Mouse (Mus musculus): ENCODE results near the gene Cspg4.
"Not testable (repeated sequence)": the region's sequence is repeated elsewhere in the genome, so short reads cannot be mapped to it uniquely, and the experiment has no call there.

The Cspg4 gene

DNA sequence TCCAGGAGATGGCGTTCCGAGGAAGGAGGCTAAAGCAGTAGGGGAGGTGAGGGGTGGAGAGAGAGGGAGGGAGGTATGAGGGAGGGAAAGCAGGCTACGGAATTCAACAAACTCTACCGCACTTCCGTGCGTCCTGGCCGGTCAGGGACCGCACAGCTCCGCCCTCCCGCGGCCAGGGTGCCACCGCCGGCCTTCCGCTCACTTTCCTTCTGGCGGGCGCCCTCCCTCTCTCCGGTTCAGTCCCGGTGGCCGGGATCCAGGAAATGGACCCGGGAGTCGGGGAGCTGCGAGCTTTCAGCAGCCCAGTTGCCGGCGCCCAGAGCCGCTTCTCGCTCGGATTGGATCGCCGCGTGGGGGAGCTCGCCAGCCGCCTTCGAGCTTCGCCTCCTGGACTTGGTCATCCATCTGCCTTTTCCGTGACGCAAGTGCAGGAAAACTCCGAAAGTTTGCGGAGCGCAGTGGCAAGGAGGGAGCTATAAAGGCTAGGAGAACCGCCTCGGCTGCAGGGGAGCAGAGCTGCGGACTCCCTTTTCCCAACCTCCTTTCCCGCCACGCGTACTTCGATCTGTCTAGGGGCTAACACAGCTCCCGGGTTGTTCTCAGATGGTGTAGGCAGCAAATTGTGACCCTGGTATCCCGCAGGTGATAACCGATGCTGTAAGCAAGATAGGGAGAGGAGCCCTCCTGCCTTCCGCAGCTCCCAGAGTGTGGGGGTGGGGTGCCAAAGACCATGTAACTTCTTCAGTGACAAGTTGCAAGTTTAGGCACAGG lies 63.4 kb downstream of the Cspg4 start, which contains the start of gene Snx33:
TSS of gene Snx33 (minus strand) at position 331 of the 771 bp plus-strand sequence.
- peak; percentile 74 to 78 for DNase-seq

DNA sequence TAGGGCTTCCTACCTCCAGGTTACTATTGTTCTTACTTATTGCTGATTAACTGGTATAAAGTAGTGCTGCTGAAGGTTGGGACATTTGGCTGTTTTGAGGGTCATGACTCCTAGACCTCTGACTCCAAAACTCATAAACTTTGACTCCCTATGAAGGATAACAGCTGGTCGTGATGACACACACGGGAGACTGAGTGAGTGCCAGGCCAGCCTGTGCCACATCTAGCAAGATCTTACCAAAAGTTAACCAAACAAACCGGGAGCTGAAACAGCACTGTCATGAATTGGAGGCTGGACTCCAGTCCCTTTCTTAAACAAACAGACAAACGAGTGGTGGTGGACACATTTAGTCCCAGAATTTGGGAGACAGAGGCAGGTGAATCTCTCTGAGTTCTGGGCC lies 64.7 kb downstream of the Cspg4 start:
- DNase-seq = no peak

DNA sequence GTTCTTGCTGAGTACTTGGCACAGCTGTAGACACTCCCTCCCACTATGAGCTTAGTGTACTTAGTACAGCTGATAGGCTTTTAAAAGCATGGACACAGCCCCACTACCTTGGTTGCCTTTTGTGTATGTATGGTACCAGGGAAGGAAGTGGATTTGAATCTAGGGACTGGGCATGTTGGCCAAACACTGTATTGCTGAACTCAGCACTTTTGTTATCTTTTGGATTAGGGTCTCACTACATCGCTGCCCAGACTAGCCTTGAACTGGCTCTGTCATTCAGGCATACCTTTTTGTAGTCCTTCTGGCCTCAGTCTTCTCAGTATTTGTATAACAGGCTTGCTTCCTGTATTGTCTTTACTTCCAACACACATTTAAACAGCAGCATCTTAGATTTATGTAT lies 65.7 kb downstream of the Cspg4 start:
- DNase-seq = no peak

DNA sequence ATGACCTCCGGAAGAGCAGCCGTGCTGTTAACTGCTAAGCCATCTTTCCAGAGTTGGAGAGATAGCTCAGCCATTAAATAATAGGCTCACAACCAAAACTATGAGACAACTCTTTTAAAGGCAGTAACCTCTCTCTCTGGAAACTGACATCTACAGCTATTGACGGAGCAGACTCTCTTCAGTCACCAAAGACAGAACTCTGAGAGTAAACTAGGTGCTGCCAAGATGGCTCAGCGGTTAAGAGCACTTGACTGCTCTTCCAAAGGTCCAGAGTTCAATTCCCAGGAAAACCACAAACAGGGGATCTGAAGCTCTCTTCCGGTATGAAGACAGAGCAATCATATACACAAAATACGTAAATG lies 72.0 kb downstream of the Cspg4 start:
- DNase-seq = no peak

DNA sequence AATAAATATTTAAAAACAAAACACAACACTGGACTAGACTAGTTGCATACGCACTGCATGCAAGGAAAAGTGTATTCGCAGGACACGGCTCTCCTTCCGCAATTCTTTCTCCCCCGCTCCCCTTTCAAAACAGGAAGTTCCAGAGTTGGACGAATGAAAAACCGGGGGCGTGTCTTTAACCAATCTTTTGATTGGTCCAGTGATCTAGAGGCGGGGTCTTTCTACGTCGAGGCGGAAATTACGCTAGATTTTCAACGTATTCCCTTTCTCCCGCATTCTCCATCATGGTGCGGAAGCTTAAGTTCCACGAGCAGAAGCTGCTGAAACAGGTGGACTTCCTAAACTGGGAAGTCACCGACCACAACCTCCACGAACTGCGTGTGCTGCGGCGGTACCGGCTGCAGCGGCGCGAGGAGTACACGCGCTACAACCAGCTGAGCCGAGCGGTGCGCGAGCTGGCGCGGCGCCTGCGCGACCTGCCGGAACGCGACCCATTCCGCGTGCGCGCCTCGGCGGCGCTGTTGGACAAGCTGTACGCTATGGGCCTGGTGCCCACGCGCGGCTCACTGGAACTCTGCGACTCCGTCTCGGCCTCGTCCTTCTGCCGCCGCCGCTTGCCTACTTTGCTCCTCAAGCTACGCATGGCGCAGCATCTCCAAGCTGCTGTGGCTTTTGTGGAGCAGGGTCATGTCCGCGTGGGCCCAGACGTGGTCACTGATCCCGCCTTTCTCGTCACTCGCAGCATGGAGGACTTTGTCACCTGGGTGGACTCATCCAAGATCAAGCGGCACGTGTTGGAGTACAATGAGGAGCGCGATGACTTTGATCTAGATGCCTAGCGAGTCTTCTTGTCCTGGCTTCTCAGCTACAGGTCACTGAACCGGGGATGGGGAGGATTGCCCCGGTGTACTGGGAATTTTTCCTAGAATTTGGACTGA lies 72.7 kb downstream of the Cspg4 start, which contains the start of gene Imp3:
TSS of gene Imp3 (plus strand) at position 253 of the 938 bp plus-strand sequence.
- DNase-seq = peak; percentile 73 to 89

DNA sequence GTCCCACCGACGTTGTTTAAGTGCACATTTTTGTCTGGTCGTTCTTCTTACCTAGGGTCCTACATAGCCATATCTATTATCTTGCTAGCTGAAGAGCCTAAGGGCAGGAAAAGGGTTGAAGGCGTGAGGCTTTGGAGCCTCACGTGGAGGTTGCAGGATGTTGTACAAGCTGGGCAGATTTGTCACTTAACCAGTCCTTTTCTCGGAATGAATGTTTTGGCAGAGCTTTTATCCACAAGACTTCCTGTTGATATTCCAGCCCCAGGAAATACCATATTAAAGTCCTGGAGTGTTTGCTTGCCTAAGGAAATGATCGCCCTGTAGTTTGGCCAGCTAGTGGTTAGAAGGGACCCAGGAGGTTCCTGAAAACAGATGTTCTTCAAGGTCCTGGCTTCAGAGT lies 73.5 kb downstream of the Cspg4 start:
- DNase-seq = no peak

DNA sequence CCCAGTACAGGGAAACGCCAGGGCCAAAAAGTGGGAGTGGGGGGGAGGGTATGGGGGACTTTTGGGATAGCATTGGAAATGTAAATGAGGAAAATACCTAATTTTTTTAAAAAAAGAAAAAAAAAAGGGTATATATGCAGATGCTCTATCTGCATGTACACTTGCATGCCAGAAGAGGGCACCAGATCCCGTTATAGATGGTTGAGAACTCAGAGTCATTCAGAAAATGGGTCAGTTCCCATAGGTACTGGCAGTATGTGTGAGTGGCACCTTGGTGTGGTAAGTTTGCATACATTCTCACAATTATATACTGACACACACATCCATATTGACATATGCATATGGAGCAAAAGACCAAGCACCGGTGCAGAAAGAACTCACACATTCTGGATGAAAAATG lies 82.6 kb downstream of the Cspg4 start:
- DNase-seq = not testable (repeated sequence)

DNA sequence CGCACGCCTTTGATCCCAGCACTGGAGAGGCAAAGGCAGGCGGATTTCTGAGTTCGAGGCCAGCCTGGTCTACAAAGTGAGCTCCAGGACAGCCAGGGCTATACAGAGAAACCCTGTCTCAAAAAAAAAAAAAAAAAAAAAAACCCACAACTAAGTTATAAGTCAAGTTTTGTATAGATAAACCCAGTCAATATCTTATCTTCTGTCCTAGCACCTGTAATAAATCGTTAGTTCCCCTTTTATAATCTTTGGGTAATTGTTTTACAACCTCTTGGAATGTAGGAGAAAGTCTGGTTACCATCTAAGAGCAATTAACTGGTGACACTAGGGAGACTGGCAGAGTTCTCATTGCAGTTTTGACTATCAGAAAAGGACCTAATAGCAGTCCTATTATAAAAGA lies 83.9 kb downstream of the Cspg4 start:
- DNase-seq = not testable (repeated sequence)

Measured in thymus, adult 18-20 months (tissue).